Mouse (Mus musculus) induced T-regulatory cell, adult 2 months (primary cell): ENCODE results near the gene Smim11.

ENCODE experiments used
- DNase-seq: peaks from one replicate; pipeline ENCODE4 v3.0.0-alpha.2; 2012; ENCODE audit warnings: low read depth

Gene Smim11

GRCm38 (mm10) chr16:92319353-92320109, 18.4 kb downstream of the Smim11 start:
- peak; percentile 68 for DNase-seq

DNA sequence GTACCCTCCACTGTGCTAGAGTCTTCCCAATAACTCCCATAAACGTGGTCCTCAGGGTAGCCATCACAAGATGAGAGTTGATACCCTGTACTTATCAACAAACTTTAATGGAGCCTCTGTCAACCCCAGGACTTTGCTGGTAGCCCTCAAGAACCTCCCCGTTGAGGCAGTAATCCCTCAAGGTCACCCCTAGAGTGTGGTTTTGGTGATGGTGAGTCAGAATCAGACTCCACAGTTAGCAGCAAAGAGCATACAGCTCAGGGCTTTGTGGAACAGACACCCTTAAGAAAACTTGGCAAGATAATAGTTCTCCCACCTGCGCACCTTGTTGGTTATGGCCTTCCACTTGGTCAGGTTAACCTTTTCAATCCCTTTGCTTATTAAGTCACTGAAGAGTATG, 19.3 kb downstream of the Smim11 start:
- no peak for DNase-seq

GRCm38 (mm10) chr16:92321341-92321740, 20.3 kb downstream of the Smim11 start, which contains the start of gene Fam243:
Gene Fam243 (minus strand): TSS chr16:92321441.
- no peak for DNase-seq

GRCm38 (mm10) chr16:92324309-92325061, 23.4 kb downstream of the Smim11 start:
- DNase-seq: no peak

- no peak for DNase-seq
Observed at GRCm38 (mm10) chr16:92325062-92325406, 23.9 kb downstream of the Smim11 start.

DNA sequence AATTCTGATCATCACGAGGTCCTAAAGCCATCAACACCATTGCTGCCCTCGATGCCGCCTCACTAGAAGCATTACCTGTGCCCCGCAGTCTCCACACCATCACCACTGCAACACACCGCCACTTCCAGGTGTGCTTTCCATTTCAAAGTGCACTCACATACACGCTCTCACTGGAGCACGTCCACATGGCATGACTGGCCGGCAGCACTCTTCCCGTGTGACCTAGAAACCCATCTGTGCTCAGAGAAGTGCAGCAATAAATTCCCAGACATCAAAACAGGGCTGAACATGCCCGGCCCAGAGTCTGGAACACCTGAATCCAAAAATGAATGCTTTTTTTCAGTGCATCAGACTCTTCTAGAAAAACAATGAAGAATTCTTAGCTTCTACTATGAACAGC, 26.8 kb downstream of the Smim11 start:
- DNase-seq: no peak

DNA sequence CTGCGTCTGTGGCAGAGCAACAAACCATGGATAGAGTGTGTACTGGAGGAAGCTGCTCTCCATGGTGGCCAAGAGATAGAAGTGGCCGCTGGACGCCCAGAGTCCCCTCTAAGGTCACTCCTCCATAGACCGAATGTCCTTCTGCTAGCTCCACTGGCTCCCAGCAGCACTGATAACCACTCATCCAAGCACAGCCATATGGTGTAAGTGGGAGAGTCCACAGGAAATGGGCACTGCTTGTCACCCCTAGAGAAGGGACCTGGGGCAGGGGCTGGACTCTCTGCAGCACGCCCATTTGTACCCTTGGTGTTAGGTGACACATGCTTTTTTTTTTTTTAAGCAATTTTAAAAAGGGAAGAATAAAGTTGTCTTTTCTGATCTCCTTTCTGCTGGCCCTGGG, 29.9 kb downstream of the Smim11 start:
- DNase-seq: no peak

DNA sequence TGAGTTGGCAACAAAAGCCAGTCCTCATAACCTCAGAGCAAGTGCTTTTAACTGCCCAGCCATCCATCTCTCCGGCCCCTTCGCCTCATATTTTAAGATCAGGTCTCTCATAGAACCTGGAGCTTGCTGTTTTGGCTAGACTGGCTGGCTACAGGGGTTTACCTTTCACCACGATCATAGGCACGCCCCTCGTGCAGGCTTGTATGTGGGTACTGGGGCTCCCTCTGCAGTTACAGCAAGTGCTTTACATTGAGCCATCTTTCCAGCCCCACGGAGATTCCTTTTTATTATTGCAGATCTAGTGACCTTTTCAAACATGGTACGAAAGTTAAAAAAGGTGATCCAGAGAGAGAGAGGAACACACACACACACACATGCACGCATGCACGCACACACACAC, 33.5 kb downstream of the Smim11 start:
- DNase-seq: no peak

DNA sequence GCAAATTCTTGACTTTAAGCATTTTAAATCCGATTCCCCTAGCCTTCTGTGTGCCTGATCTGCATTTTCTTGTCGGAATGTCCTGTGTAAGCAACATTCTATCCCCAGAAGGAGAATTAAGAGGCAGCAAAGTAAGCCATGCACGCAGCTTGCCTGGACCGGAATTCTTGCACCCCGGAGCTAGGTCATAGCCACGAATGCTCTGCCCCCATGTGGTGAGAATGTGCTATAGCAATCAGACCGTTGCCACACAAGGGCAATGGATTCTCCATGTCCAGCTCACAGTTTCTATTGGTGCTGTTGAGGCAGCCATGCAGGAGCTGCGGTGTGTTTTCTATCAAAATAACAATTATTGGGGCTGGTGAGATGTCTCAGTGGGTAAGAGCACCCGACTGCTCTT, 35.2 kb downstream of the Smim11 start:
- DNase-seq: peak; percentile 73

- peak; percentile 72 for DNase-seq
Observed at GRCm38 (mm10) chr16:92340612-92341511, 39.8 kb downstream of the Smim11 start.

GRCm38 (mm10) chr16:92345177-92345576, 44.1 kb downstream of the Smim11 start:
- DNase-seq: no peak

DNA sequence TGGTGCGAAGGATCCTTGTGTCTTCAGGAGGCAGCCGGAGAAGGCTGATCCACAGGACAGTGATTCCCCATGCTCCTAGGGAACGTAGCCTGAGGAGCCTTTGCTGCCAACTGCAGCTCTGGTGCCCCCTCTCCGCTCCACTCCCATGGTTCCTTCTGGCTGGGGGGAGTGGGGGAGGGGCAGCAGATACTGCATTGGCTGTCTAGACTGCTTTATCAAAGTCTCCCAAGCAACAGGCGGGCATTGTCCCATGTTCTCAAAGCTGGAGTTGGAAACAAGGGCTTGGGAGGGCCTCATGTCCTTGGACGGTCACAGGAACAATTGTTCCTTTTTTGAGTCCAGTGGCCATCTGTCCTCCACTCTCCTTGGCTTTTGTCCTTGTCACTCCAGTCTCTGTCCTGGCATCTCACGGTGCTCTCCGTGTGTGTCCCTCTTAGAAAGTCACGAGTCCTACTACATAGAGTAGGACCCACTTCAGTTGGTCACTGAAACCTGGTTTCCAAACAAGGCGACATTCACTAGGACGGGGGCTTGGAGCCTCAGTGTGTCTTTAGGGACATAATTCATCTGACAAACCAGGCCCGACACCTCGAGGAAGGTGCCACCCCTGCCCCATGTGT, 45.3 kb downstream of the Smim11 start:
- no peak for DNase-seq

DNA sequence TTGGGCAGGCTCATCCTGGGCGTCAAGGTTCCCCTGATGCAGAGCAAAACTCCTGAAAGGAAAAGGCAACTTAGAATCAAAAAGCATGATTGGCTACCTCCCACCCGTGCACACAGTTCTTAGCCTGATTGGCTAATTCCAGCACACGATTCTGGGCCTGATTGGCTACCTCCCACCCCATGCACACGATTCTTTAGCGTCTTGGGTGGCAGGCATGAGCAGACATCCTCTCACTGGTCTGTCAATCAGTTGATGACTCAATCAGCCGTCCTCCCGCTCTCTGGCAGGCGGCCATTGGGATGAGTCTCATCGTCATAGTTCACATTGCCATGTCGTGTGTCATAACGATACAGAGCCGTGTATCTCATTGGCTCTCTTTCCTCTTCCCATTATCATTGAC, 47.9 kb downstream of the Smim11 start:
- DNase-seq: no peak

- DNase-seq: no peak
Observed at GRCm38 (mm10) chr16:92353295-92353694, 52.2 kb downstream of the Smim11 start.

DNA sequence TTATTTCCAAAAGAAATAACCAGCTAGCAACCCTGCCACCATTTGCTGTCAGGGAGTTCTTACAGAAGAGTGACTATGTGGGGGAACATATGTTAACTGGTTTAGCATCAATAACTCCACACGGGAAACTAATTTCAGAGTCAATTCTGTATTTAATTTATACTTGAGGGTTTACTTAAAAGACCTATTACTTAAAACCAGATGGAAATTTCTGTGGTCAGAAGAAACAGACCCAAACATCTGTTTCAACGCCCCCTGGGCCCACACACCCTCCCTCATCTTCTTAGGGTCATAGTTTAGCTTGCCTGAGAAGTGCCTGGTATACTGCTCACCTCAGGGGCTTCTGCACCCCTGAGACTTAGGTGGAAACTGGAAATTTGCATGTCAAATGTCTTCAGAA, 52.8 kb downstream of the Smim11 start:
- DNase-seq: no peak

DNA sequence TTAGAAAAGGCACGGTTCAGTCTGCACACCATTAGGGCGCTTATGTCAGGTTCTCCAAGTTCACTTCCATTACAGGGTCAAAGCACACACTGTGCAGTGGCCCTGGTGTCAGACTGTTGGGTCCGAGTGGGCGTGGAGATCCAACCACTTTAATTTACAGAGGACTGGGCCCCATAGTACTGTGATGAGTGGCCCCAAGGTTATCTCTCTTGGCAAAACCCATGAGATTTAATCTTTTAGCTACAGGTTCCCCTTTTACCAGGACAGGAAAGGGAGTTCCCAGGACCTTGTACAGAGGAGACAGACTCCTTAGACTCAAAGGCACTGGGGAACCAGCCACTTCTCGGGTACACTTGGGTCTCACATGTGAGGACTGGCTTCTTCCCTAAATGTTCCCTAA, 54.3 kb downstream of the Smim11 start:
- no peak for DNase-seq

DNA sequence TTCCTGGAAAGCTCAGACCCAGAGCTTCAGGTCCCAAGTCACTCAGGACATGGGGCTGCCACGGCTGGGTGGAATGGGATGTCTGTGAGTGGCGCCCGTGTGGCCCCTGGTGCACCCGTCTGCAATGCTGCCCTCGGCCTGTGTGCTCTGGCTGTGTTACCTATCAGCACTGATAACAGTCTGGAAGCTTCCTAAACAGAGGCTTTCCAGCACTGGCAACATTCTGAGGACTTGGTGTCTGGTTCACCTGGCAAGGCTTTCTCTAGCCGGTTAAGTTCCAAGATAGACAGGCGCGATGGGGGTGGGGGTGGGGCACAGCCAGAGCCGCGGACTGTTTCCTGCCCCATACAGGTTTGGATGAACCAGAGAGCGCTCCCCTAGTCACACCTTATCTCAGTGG, 54.9 kb downstream of the Smim11 start:
- no peak for DNase-seq

- DNase-seq: no peak
Observed at GRCm38 (mm10) chr16:92357023-92357422, 55.9 kb downstream of the Smim11 start.

DNA sequence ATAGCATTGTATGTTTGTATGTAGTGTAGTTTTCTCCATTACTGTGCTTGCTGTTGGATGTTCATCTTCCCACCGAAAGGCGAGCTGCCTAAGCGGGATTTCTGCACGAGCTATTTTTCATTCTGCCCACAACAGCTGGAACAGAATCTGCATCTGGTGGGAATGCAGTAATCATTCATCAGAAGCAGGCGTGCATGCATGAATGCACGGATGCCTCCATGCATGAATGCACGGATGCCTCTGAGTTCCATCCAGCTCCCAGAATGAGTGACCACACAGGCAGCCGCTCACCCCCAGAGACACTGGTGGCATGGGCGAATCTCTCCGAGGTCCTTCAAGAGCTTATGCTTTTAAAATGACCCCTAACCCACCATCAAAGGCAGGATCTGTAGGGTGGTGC, 56.5 kb downstream of the Smim11 start:
- DNase-seq: no peak

DNA sequence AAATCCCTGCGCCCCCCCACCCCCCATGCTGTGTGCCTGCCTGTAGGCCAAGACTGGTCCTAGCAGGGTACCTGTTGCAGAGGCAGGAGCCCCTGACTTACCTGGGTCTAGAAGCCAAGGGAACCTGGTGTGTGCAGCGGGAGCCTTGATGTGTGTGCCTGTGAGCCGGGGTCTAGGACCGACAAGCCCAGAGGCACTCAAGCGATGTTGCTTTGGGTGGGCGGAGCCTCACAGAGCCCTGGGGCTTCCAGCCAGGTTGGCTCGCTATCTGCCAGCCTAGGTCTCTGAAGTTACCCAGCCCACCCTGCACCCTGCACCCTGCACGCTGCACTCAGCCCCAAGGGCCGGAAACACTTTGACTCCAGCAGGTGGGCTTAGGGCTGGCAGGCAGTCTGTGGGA, 57.6 kb downstream of the Smim11 start:
- DNase-seq: no peak

- DNase-seq: no peak
Observed at GRCm38 (mm10) chr16:92359229-92359628, 58.1 kb downstream of the Smim11 start, which contains the start of gene Kcne1. Gene Kcne1 (minus strand): TSS chr16:92359468.

DNA sequence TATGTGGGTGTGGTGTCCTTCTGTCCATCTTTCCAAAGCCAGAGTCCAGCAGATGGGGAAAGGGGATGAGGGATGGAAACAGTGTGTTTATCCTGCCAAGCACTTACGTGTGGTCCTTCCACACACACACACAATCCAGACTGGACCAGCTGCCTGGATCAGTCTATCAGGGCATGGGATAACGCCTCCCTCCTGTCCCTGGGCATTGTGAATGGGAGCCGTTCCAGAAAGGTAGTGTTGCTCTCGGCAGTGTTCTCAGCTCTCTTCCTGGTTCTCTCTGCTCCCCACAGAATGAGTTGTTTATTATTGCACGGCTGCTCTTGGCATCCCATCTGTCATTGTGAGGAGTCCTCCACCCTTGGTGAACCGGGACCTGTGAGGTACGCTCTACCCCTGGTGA, 59.6 kb downstream of the Smim11 start:
- DNase-seq: no peak
